Mouse (Mus musculus): ENCODE measurements around the gene Osbp2. TPM values are rescaled to one million over a fixed set of nuclear protein-coding genes. Genes with fewer than 3 reads are reported as not detected.

Osbp2 gene
- polyA plus RNA-seq, 1 experiment from 2014 or later, result 1.3 TPM

DNA sequence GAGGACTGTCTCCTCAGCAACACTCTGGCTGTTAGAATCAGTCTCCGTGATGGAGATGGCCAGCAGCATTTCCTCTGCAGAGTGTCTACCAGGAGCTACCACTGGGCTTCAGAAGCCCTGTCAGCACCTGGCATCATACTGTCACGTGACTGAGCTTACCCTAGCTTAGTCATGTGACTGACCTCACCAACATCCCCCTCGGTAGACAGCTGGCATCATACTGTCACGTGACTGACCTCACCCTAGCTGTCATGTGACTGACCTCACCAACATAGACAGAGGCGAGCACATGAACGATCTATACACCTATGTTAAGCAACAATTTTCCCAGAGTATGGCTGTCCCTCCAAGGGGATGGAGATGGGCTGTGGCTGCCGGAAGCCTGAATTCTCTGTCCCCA is 15.0 kb upstream of the Osbp2 start:
- no peak for TF ChIP-seq CTCF (IDR thresholded peaks at IDR 0.05; ENCODE audit: low read depth)
- no peak for ATAC-seq (replicated peaks; ENCODE audit: low FRiP score, low read depth)
- H3K4me3 ChIP-seq (replicated peaks; ENCODE audit: low read depth, low read length), result no peak overlapping the region
- no peaks in the 10 kb centered on the region for H3K36me3 ChIP-seq (ENCODE audit: insufficient read depth, low read length)
- H3K9me3 ChIP-seq (replicated peaks; ENCODE audit: low read length), result no peaks in the 10 kb centered on the region
- DNase-seq (ENCODE audit: low spot score), result no peak
- H3K27ac ChIP-seq, result no peak overlapping the region
- 67% methylated on average over 7 of the region's 7 CpGs for WGBS
- no peak overlapping the region for H3K4me2 ChIP-seq (ENCODE audit: low read length)
- H3K9ac ChIP-seq (ENCODE audit: low read depth, low read length), result no peak overlapping the region
- no peaks in the 10 kb centered on the region for H3K27me3 ChIP-seq (ENCODE audit: insufficient read depth, low read length)
- H3K4me1 ChIP-seq (replicated peaks; ENCODE audit: insufficient read depth, low read length), result no peaks in the 10 kb centered on the region

- no peak for ATAC-seq (replicated peaks; ENCODE audit: low FRiP score, low read depth)
- Histone ChIP-seq H3K4me3 (replicated peaks; ENCODE audit: low read depth, low read length) (no peak overlapping the region), H3K27ac (no peak overlapping the region), H3K4me2 (ENCODE audit: low read length) (no peak overlapping the region), H3K36me3 (ENCODE audit: insufficient read depth, low read length) (no peaks in the 10 kb centered on the region), H3K9ac (ENCODE audit: low read depth, low read length) (no peak overlapping the region), H3K9me3 (replicated peaks; ENCODE audit: low read length) (no peaks in the 10 kb centered on the region), H3K4me1 (replicated peaks; ENCODE audit: insufficient read depth, low read length) (no peaks in the 10 kb centered on the region), H3K27me3 (ENCODE audit: insufficient read depth, low read length) (no peaks in the 10 kb centered on the region)
- DNase-seq (ENCODE audit: low spot score), result no peak
- TF ChIP-seq CTCF (IDR thresholded peaks at IDR 0.05; ENCODE audit: low read depth), result no peak
- 75% methylated on average over 6 of the region's 6 CpGs for WGBS
Measured at GRCm38 (mm10) chr11:3876419-3876818, 12.7 kb upstream of the Osbp2 start.

GRCm38 (mm10) chr11:3864343-3864742 is 640 bp upstream of the Osbp2 start:
- Histone ChIP-seq H3K4me3 (replicated peaks; ENCODE audit: low read depth, low read length) (peak overlapping the region; percentile 28), H3K27me3 (ENCODE audit: insufficient read depth, low read length) (no peaks in the 10 kb centered on the region), H3K9ac (ENCODE audit: low read depth, low read length) (no peak overlapping the region), H3K27ac (no peak overlapping the region), H3K4me1 (replicated peaks; ENCODE audit: insufficient read depth, low read length) (no peaks in the 10 kb centered on the region), H3K36me3 (ENCODE audit: insufficient read depth, low read length) (no peaks in the 10 kb centered on the region), H3K9me3 (replicated peaks; ENCODE audit: low read length) (no peaks in the 10 kb centered on the region), H3K4me2 (ENCODE audit: low read length) (peak overlapping the region; percentile 68)
- 23% methylated on average over 6 of the region's 6 CpGs for WGBS
- TF ChIP-seq CTCF (IDR thresholded peaks at IDR 0.05; ENCODE audit: low read depth), result no peak
- no peak for DNase-seq (ENCODE audit: low spot score)
- no peak; the same call in 1 of the 2 replicates for ATAC-seq (replicated peaks; ENCODE audit: low FRiP score, low read depth)

- 0 out of 2 replicates have a peak, but pooled peaks have one; percentile 6 for TF ChIP-seq CTCF (IDR thresholded peaks at IDR 0.05; ENCODE audit: low read depth)
- Histone ChIP-seq H3K36me3 (ENCODE audit: insufficient read depth, low read length) (no peaks in the 10 kb centered on the region), H3K27ac (no peak overlapping the region), H3K27me3 (ENCODE audit: insufficient read depth, low read length) (no peaks in the 10 kb centered on the region), H3K4me1 (replicated peaks; ENCODE audit: insufficient read depth, low read length) (no peaks in the 10 kb centered on the region), H3K9me3 (replicated peaks; ENCODE audit: low read length) (no peaks in the 10 kb centered on the region), H3K9ac (ENCODE audit: low read depth, low read length) (0 out of 2 replicates have a peak overlapping the region, but pooled peaks have one; percentile 23), H3K4me3 (replicated peaks; ENCODE audit: low read depth, low read length) (peak overlapping the region; percentile 28), H3K4me2 (ENCODE audit: low read length) (peak overlapping the region; percentile 68)
- ATAC-seq (replicated peaks; ENCODE audit: low FRiP score, low read depth), result no peak
- no peak for DNase-seq (ENCODE audit: low spot score)
- WGBS, result 74% methylated on average over 19 of the region's 19 CpGs
Measured at GRCm38 (mm10) chr11:3862661-3863453, 846 bp downstream of the Osbp2 start.

DNA sequence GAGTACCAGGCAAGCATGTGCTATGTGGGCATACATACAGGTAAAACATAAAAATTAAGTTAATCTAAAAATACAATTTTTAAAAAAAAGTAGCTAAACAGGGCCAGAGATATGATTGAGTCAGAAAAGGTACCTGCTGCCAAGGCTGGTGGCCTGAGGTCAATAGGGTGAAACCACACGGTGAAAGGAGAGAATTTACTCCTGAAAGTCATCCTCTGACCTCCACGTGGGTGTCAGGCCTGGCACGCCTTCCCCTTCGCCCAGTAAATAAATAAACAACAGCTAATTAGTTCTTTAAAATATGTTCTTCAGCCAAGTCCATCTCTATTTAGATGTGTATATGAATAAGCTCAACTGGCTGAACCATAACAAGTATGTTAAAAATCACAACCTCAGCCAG is 3.3 kb downstream of the Osbp2 start:
- Histone ChIP-seq H3K4me3 (replicated peaks; ENCODE audit: low read depth, low read length) (no peak overlapping the region), H3K27ac (no peak overlapping the region), H3K36me3 (ENCODE audit: insufficient read depth, low read length) (no peaks in the 10 kb centered on the region), H3K4me2 (ENCODE audit: low read length) (no peak overlapping the region), H3K27me3 (ENCODE audit: insufficient read depth, low read length) (no peaks in the 10 kb centered on the region), H3K9me3 (replicated peaks; ENCODE audit: low read length) (no peaks in the 10 kb centered on the region), H3K4me1 (replicated peaks; ENCODE audit: insufficient read depth, low read length) (no peaks in the 10 kb centered on the region), H3K9ac (ENCODE audit: low read depth, low read length) (no peak overlapping the region)
- DNase-seq (ENCODE audit: low spot score), result no peak
- WGBS, result 54% methylated on average over 4 of the region's 4 CpGs
- no peak for TF ChIP-seq CTCF (IDR thresholded peaks at IDR 0.05; ENCODE audit: low read depth)
- no peak for ATAC-seq (replicated peaks; ENCODE audit: low FRiP score, low read depth)

DNA sequence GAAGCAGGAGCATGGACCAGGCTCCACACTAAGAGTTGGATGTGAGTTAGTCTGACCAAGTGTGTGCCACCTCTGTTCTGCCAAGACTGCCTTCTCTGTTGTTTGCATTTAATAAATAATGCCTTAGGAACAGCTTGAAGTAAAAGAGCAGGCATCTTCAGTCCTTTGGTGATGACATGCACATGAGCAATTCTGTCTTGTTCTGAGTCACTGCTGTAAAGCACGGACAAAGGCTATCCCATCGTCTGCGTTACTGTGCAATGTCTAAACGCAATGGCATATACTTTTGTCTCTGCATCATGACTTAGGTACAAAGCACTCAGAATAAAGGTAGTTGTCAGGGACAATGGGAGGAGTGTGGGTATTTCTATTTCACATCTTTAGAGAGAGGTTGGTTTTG is 3.9 kb downstream of the Osbp2 start:
- Histone ChIP-seq H3K4me1 (replicated peaks; ENCODE audit: insufficient read depth, low read length) (no peaks in the 10 kb centered on the region), H3K27me3 (ENCODE audit: insufficient read depth, low read length) (no peaks in the 10 kb centered on the region), H3K27ac (no peak overlapping the region), H3K4me3 (replicated peaks; ENCODE audit: low read depth, low read length) (no peak overlapping the region), H3K9me3 (replicated peaks; ENCODE audit: low read length) (no peaks in the 10 kb centered on the region), H3K9ac (ENCODE audit: low read depth, low read length) (no peak overlapping the region), H3K4me2 (ENCODE audit: low read length) (no peak overlapping the region), H3K36me3 (ENCODE audit: insufficient read depth, low read length) (no peaks in the 10 kb centered on the region)
- 95% methylated on average over 4 of the region's 4 CpGs for WGBS
- no peak for TF ChIP-seq CTCF (IDR thresholded peaks at IDR 0.05; ENCODE audit: low read depth)
- DNase-seq (ENCODE audit: low spot score), result no peak
- no peak for ATAC-seq (replicated peaks; ENCODE audit: low FRiP score, low read depth)

Data from kidney, postnatal 0 days (tissue).